Mouse (Mus musculus) embryo, embryonic 9.5 days (tissue): ENCODE data around the gene Hmbs.
"Not testable (repeated sequence)": the region's sequence is repeated elsewhere in the genome, so short reads cannot be mapped to it uniquely, and the experiment has no call there.

Source experiments
- DNase-seq: peaks from one replicate; pipeline ENCODE4 v3.0.0-alpha.2; 2017; ENCODE audit errors: extremely low spot score

Gene Hmbs

DNA sequence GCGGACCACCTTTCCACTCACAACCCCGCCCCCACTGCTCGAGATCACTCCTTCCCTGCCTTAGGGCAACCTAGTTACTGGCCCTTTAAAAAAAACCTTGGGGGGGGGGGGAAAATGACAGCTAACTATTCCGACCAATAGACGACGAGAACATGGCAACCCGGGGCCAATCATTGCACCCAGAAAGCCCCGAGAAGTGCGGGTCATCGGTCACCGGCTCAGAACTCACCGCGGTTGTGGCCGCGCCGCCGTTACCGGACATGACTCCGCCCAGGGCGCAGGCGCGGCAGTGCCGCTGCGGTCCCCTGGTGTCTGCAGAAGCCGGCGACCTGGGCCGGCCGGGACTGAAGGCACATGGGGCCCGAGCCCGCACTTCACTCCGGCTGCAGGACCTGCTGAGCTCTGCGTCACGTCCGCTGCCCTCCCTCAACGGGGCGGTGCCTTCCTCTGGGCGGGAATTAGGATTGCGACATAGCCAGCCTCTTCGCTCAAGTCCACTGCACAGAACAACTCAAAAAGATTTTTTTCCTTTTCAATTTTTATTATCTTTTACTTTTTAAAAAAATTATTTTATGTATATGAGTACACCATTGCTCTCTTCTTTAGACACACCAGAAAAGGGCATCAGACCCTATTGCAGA lies at the start of gene Hmbs:
Gene Hmbs (minus strand): TSS at position 448 of the 641 bp plus-strand sequence.
- peak; percentile 95 for DNase-seq

DNA sequence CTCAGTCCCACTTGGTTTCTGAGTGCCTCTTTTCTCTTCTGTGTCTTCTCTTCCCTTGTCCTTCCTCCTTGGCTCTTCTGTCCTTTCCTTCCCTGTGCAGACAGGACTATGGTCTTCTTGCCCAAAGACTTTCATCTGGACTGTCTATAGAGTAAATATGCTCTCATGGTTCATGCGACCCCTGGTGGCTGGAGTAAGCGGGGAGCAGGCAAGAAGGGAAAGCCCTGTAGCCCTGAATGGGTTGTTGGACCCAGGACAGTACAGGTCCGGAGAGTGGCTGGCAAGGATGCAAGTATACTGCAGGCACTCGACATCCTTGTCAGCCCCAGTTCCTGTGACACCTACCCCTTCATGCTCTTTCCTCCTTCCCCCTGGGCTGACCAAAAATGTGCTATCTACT lies 47.4 kb upstream of the Hmbs start:
- peak; percentile 52 for DNase-seq

DNA sequence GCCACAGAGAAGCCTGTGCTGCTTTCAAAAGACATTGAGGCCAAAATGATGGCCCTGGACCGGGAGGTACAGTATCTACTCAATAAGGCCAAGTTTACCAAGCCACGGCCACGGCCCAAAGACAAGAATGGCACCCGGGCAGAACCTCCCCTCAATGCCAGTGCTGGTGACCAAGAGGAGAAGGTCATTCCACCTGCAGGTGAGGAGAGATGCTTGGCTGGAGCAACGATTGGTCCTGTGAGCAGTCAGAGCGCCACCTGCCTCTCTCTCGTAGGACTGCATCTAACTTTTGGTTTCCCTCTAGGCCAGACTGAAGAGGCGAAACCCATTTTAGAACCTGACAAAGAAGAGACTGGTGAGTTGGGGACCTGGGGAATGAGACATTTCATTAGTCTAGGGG lies 45.2 kb upstream of the Hmbs start:
- no peak for DNase-seq

DNA sequence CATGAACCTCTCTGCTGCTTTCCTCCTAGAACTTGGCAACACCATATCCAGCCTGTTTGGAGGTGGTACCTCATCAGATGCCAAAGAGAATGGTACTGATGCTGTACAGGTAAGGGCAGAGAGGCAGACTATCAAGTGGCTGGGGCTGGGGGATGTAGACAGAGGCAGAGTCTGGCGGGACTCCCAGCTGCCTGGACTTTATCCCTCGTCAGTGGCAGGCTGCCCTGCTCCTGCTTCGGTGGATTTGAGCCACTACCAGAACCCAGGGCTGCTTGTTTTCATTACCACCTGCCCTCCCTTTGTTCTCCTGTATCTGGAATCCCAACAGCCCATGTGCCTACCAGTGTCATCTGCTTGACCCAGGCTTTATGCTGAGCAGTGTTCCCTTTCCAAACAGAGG lies 43.2 kb upstream of the Hmbs start:
- no peak for DNase-seq

- DNase-seq: no peak
Observed at GRCm38 (mm10) chr9:44384596-44384995, 40.6 kb upstream of the Hmbs start.

GRCm38 (mm10) chr9:44379862-44380261 lies 35.8 kb upstream of the Hmbs start:
- DNase-seq: no peak

DNA sequence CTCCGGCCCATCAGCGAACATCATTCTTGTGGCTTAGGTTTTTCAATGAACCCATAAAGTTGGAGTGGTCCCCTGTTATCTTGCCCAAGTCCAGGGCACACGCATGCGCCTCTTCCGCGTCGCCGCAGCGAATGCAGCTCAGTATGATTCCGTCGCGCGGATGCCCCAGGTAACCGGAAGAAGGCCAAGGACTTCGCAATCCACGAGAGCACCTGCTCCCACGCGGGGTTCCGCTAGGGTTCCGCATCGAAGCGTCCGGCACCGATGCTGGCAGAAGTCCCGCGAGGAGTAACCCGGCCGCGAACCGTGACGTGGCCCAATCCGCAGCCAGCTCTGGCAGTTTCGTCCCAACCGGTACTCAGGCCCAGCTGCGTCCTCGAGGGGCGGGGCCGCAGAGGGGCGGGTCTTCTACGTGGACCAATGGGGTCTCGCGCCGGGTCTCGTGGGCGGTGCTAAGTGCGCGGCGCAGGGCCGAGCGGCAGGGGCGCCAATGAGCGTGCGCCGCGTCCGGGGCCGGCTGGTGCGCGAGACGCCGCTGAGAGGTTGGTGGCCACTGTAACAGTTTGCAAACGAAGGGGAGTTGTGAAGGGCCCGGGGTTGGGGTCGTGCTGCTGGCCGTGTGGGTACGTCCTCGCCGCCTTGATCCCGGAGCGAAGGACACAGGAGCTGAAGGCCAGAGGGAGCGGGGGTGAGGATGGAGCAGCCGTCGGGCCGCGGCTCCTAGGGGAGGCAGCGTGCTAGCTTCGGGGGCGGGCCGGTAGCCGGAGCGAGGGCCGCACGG lies 35.2 kb upstream of the Hmbs start, which contains the start of gene Hyou1:
Gene Hyou1 (plus strand): TSS at position 437 of the 781 bp plus-strand sequence.
- peak; percentile 100 for DNase-seq

DNA sequence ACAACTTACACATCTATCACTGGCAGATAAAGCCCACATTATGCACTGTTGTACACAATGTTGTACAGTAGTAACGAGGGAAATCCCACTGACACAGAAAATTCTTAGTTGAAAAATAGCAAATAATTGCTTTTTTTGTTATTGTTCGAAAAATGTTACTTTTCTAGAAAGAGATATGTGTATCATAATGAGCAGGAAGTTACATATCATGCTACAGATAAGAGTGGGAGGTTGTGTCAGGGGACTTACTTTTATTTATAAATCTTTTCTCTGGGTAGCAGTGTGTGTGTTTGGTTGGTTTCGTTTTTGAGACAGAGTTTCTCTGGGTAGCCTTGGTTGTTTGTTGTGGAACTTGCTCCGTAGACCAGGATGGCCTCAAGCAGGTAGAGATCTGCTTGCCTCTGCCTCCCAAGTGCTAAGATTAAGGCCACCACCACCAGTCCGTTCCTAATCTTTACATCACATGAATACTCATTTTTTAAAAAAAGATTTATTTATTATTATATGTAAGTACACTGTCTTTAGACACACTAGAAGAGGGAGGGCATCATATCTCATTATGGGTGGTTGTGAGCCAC lies 34.2 kb upstream of the Hmbs start:
- no peak for DNase-seq

DNA sequence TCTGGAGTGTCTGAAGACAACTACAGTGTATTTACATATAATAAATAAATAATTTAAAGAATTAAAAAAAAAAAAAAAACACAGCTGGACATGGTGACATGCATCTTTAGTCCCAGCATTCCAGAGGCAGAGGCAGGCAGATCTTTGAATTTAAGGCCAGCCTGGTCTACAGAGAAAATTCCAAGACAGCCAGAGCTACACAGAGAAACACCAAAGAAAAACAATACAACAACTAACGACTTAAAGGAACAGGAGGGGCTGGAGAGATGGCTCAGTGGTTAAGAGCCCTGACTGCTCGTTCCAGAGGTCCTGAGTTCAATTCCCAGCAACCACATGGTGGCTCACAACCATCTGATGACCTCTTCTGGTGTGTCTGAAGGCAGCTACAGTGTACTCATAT lies 33.3 kb upstream of the Hmbs start:
- not testable (repeated sequence) for DNase-seq

GRCm38 (mm10) chr9:44376141-44376540 lies 32.1 kb upstream of the Hmbs start:
- DNase-seq: no peak

- no peak for DNase-seq
Observed at GRCm38 (mm10) chr9:44373386-44373785, 29.4 kb upstream of the Hmbs start.

GRCm38 (mm10) chr9:44364480-44364879 lies 20.5 kb upstream of the Hmbs start:
- DNase-seq: no peak

- not testable (repeated sequence) for DNase-seq
Observed at GRCm38 (mm10) chr9:44361931-44362330, 17.9 kb upstream of the Hmbs start.

- peak; percentile 95 for DNase-seq
Observed at GRCm38 (mm10) chr9:44361190-44361917, 17.3 kb upstream of the Hmbs start, which contains the start of gene Vps11. Gene Vps11 (minus strand): TSS chr9:44361670.

- DNase-seq: peak; percentile 19
Observed at GRCm38 (mm10) chr9:44357207-44357606, 13.2 kb upstream of the Hmbs start.

GRCm38 (mm10) chr9:44353142-44353541 lies 9.1 kb upstream of the Hmbs start:
- DNase-seq: no peak

DNA sequence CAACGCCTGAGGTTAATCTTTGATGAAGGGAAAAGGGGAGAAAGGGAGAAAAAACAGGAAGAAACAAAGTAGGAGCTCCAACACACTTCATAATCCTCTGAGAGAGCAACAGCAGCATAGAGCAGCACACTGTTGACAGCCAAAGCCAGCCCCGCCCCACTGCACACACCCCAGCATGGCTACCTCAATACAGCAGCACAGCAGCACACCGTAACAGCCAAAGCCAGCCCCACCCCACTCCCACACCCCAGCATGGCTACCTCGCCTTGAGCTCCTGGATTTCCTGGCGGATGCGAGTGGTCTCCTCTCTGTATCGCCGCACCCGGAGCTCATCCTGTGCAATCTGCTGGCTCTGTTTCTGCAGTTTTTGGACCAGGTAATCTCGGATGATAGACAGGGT lies 8.3 kb upstream of the Hmbs start:
- no peak for DNase-seq

DNA sequence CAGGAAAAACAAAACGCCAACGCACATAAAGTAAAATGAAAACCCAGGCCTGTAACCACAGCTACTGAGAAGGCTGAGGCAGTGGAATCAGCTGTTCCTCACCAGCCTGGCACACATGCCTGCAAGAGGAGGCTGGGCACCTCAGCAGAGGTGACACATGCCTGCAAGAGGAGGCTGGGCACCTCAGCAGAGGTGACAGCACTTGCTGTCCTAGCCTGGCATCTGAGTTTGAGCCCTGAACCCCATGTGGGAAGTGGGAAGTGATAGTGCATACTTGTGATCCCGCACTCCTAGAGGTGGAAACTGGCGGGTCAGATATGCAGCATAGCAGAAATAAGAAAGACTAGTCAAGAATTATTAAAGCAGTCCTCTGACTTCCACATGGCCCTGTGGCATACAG lies 7.4 kb upstream of the Hmbs start:
- no peak for DNase-seq

DNA sequence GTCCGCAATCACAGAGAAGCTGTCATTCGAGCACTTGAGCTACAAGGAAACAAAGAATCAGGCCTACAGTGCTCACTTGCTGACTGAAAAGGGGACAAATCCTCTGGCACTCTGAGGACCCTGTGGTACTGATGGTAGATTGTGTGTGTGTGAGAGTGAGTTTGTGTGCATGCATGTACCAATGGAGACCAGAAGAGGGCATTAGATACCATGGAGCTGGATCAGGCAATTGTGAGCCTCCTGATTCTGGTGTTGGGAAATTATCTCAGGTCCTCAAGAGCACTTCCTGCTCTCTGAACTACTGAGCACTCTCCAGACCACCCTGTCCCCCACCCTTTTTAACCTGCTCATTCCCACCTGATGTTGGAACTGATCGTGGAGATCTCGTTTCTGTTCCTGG lies 4.5 kb upstream of the Hmbs start:
- no peak for DNase-seq

- DNase-seq: no peak
Observed at GRCm38 (mm10) chr9:44347621-44348020, 3.6 kb upstream of the Hmbs start.

DNA sequence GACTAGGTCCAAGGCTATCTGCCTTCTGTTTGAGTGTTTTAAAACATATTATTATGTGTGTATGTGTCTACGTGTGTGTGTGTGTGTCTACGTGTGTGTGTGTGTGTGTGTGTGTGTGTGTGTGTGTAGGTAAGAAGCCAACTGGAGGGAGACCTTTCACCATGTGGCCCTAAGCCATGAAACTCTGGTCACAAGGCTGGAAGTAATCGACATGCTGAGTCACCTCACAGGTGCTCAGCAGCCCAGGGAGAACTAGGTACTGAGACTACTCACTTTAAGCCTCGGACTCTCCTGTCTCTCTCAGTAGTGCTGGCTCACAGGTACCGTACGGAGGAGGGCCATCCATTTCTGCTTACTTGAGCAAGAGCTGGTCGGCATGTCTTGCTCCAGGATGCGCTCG lies 3.1 kb upstream of the Hmbs start:
- DNase-seq: no peak
